Mouse (Mus musculus): ENCODE data around the gene Ms4a4a.
"Not testable (repeated sequence)": the region's sequence is repeated elsewhere in the genome, so short reads cannot be mapped to it uniquely, and the experiment has no call there.

Ms4a4a gene

DNA sequence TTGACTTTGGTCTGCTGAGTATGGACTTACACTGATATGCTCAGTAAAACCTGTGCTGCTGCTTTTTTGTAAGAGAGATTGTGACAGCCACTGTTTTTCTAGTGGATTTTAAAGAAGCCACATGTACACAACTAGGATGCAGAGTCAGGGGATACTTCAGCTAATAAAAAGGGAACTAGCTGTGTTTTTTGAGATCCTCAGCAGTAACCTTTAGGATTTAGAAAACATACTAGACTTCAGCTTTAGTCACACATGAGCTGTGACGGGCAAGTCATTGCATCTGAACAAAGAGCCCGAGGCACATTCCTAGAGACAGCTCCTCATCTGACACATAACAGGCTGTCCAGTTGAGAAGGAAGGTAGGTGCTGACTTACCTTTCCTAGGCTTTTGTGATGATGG is at the start of gene Ms4a4a:
Ms4a4a (plus strand) TSS at position 251 of the 400 bp plus-strand sequence.
- no peak for DNase-seq (ENCODE audit: inconsistent ontology term)

DNA sequence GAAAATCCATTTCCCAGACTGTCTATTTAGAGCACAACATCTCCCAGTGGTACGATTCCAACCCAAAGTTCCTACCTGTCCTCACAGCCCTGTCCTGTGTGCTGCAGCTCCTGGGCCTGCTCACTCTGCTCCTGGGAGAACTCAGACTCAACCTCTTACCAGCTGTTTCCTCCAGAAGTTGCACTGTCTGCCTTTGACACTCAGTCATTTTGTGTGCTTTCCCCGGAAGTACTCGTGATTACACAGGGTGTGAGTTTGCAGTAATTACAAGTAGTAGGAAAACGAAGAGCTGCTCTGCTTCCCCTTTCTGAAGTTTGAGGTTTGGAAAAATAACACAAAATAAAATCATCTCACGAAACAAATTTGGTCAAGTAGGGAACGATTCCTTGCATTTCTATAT is 39.4 kb upstream of the Ms4a4a start, which contains the start of gene Ms4a7:
Ms4a7 (minus strand) TSS at position 215 of the 400 bp plus-strand sequence.
- DNase-seq (ENCODE audit: inconsistent ontology term): no peak

DNA sequence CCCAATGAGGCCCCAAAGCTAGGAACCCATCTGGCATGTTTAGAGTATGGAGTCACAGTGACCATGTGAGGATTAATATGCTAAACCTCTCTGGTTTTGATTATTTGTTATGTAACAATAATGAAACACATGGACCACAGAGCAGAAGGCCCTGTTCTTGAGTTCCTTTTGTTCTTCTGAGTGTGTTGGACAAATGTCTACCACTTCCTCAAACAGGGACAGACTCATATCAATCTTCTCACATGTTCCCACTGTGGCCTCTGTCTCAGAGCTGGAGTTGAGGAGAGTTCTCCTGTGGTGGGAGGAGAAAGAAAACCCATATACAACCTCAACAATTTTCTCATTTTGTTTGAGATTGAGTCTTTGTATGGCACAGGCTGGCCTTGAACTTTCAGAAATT is 32.2 kb upstream of the Ms4a4a start:
- no peak for DNase-seq (ENCODE audit: inconsistent ontology term)

DNA sequence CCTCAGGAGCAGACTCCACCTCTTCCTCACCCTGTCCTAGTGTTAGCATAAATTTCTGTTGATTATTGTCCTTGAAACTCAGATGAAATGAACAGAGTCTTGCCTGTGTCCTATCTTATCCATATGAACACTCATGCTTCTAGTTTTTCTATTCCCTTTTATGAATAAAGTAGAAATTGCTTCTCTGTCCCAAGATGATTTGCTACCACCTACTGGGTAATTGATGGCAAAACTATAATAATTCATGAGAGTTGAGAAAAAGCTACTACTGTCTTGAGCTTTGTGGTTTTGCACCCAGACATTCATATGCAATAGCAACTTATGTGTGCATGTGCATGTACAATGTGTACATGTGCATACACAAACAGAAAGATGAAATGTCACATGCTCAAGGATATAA is 31.3 kb upstream of the Ms4a4a start:
- DNase-seq (ENCODE audit: inconsistent ontology term): peak; percentile 17

DNA sequence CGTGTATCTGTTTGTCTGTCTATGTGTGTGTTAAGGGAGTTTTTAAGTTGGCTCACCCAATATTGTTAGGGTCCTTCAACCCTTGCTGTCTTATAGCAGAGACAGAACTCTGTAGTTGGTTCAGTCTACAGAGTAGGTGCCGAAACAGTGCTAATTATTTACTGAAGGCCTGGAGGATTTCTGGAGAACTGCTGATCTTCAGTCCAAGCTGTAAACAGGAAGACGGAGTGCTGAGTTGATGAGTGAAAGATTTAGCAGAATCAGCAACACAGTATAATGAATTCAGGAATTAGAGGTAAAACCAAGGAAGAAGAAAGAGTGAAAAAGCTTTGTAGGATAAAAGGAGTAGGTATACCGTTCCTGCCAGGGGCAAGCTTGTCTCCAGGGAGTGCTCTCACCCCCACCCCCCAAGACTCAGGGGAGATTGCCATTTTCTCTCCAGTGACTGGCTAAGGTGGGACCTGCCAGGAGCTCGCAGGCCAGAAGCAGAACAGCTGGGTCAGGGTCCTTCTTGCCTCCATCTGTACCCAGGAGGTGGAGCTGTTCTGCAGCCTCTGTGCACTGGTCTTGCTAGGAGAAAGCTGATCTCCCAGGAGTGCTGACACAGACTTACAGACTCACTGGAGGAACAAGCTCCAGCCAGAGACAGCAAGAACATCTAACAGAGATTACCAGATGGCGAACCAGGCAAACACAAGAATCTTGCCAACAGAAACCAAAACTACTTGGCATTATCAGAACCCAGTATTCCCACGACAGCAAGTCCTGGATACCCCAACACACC is 25.4 kb upstream of the Ms4a4a start:
- DNase-seq (ENCODE audit: inconsistent ontology term): no peak

DNA sequence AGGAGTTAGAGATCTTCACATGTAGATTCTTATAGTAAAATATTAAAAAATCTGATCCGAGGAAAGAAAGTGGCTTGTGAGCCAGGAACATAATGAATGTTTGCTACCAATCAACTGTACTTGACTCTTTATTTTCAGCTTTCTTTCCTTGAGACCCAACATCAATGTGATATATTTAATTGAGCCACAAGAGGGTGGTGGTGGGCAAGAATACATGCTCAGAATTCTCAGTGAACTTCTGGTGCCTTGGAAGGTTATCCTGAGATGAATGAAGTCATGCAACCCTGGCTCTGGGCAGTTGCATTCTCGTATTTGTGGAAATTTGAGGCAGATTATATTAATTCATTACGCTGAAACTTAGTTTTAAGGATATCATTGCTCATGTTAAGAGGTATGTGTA is 23.4 kb upstream of the Ms4a4a start:
- DNase-seq (ENCODE audit: inconsistent ontology term): no peak

DNA sequence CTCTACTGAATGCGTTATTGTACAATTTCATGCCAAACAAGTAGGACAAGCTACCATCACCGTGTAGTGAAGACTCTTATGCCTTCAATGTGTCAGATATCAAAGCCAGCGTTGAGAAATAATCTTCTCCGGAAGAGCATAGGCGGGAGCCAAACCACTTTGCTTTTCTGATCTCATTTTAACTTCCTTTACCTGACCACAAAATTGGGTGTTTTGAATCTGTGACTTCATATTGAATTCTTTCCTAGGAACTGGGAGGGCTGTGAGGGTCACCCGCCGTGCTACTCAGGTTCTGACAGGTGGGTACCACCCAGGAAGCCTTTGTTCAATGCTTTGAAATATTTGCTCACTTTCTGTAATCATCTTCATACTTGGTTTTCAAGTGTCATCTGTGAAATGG is 19.6 kb upstream of the Ms4a4a start:
- DNase-seq (ENCODE audit: inconsistent ontology term): no peak

DNA sequence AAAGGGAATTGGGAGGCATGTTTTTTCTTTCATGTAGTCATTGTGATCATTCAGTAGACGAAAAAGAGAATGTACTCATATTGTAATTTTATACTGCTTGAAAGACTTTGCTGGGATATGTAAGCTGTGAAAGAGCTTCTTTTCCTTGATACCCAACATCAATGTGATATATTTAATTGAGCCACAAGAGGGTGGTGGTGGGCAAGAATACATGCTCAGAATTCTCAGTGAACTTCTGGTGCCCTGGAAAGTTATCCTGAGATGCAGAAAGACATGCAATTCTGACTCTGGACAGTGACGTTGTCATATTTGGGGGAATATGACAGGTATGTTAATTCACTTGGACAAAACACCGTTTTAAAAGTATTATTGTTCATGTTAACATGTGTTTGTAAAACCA is 15.2 kb upstream of the Ms4a4a start:
- no peak for DNase-seq (ENCODE audit: inconsistent ontology term)

DNA sequence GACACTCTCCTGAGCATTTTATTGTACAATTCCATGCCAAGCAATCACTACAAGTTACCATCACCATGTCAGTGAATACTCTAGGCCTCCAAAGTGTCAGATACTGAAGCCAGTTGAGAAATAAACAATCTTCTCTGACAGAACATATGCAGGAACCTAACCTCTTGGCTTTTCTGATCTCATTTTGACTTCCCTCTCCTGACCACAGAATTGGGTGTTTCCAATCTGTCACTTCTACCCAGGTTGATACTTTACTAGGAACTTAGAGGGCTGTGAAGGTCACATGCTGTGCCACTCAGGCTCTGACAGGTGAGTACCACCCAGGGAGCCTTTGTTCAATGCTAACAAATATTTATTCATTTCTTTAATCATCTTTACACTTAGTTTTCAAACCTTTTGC is 13.3 kb upstream of the Ms4a4a start:
- DNase-seq (ENCODE audit: inconsistent ontology term): no peak

DNA sequence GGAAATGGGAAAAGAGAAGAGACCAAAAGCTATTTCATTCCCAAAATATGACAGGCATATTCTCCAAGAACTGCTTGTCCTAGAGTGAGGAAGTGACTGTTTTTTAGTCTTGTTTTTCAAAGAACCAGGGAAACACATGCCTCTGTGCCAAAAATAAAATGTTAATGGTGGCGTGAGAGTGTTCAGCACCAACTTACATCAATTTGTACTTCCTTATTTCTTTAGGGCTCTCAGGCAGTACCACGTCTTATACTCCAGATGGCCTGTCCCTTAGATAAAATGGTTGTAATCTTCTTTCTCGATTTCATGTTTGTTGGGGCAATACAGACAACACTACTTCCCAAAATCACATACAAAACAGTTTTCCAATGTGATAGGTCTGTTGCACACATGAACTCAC is 7.0 kb upstream of the Ms4a4a start:
- no peak for DNase-seq (ENCODE audit: inconsistent ontology term)

DNA sequence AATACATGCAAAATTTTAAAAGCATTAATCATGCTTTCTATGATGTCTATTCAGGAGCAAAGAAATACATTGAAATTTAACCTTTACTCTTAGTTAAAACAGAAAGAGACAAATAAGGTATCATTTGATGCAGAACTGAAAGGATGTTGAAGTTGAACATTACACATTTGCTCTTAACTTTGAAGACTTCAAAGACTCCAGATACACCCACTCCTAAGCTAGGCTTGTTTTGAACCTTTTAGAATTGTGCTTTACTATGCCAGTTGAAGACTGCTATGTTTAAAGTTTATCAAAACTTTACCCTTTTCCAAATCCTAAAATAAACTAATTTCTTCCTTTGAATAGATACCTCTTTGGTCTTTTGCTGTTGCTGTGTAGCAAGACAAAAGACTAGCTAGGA is 4.1 kb upstream of the Ms4a4a start:
- DNase-seq (ENCODE audit: inconsistent ontology term): no peak

DNA sequence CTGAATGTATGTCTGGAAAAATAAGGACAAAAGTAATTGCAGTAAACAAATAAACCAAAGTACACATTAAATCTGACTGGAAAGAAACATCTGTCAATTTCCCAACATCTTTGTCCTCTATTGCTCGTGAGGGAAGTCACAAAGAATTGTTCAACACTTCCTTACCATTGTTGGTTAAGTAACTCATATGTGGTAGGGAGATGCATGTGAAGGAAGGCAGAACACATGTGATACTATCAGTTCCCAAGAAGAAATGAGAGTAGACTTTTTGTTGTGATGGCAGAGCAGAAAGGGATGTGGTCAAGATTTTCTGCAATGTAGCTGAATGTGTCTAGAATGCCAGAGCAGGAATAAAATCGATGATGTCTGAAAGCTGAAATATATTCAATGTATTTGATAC is 1.1 kb downstream of the Ms4a4a start:
- DNase-seq (ENCODE audit: inconsistent ontology term): no peak

DNA sequence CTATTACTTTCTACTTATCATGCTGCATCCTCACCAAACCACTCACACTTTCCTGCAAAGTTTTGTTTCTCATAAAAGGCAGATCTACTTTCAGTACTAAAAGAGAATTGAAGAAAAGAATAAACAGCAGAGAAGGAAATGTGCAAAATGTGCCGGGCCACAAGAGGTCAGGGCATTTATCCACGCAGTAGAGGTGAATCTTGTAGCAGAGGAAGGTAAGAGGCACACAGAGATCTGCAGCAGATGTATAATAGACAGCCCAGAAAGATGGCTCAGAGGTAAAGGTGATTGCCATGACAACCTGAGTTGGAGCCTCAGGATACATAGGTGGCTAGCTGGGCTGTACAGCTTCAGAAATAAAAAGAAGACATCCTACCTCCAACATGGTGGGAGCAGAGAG is 11.8 kb downstream of the Ms4a4a start:
- no peak for DNase-seq (ENCODE audit: inconsistent ontology term)

DNA sequence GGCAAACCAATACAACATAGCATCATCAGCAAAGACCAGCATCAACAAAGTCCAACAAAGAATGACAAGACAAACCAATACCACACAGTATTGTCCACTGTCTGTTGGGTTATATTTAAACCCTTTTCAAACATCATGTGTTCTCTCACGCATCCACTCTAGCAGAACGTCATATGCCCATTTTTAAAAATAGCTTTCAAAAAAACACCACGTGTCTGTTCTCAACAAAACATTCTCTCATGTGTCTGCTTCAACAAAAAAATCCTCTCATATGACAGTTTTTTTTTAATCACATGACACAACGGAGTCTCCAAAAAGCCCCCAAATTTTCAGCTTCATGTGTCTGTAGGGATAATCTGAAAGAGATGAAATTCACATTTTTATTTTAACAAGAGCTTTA is 12.4 kb downstream of the Ms4a4a start:
- DNase-seq (ENCODE audit: inconsistent ontology term): no peak

DNA sequence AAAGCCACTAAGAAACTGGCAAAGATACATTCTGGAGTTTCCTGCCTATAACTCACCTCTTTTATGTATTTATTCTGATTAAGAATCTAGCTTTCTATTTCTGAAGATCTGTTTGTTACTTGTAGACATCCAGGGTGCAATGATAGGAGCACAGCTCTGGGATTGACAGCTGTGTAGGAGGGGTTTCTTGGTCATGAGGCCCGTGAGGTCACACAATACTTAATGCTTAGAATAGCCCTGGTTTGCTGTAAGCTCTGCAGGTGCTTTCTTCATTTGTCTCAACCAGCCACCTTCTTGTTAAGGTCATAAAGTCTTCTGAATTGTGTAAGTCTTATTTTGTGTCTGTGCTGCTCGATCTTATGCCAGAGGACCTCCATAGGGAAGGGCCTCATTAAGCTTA is 13.6 kb downstream of the Ms4a4a start:
- no peak for DNase-seq (ENCODE audit: inconsistent ontology term)

DNA sequence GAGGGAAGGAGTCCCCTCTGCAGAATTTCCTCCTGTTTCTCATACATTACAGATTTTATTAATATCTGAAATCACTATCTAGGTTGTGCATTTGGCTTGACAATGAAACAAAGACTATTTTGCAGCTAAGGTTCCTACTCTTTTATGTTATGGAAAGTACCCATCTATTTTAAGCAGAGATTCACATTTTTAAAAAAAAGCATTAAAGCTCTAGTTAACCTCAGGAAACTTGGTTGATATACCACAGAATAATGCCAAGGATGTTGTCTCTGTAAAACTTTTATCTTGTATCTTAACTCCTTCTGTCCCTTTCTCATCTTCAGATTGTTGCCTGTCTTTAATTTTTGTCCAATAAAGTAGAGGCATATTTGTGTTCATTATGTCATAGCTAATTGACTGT is 20.4 kb downstream of the Ms4a4a start:
- no peak for DNase-seq (ENCODE audit: inconsistent ontology term)

DNA sequence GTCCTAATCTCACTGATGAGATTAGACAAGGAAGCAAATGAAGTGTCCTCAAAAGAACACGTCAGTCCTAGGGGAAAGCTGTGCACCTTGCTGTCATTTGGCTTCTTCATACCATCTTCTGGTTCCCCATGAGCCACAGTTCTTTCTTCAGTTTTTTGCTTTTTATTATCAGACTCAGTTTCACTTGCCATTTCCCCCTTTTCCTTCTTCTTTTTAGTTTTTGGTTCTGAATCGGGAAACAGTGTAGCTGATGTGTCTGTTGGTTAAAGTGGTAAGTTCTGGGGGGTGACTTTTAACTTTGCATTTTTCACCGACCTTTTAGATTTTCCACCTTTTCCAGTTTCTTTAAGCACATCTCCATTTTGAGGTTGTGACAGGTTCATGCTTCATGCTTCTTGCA is 29.2 kb downstream of the Ms4a4a start, which contains the start of gene Ms4a4c:
Ms4a4c (plus strand) TSS at position 244 of the 400 bp plus-strand sequence.
- DNase-seq (ENCODE audit: inconsistent ontology term): no peak

DNA sequence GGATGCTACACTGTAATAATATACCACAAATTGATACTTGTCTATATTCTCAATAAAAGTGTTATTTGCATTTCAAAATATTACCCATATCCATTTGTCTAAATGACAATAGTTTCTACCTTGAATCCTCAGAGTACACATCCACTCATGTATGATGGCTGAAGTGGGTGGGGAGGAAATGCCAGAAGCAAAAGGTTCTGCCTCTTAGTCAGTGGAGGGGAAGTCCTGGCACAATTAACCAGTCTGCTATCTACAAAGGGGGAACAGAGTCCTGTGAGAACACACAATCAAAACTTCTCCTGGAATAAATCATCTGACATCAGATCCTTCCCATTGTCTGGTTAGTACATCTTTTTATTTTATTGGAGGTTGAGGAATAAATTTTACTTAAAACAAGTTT is 32.1 kb downstream of the Ms4a4a start:
- no peak for DNase-seq (ENCODE audit: inconsistent ontology term)

DNA sequence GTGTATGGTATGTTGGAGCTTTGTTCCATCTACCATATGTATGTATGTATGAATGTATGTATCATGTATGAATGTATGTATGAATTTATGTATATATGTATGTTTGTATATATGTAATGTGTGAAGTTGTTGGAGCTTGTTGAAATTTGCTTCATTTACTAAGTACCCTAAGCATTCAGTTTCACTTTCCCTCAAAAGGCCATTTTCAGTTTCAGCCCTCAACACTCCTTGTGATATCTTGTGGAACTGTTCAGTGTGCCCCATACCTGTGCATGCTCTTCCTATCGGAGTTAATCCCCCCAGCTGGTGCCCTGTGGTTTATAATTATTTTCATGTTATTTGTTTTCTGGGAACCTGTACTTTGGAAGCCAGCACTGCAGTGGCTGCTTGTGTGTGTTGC is 33.3 kb downstream of the Ms4a4a start:
- no peak for DNase-seq (ENCODE audit: inconsistent ontology term)

DNA sequence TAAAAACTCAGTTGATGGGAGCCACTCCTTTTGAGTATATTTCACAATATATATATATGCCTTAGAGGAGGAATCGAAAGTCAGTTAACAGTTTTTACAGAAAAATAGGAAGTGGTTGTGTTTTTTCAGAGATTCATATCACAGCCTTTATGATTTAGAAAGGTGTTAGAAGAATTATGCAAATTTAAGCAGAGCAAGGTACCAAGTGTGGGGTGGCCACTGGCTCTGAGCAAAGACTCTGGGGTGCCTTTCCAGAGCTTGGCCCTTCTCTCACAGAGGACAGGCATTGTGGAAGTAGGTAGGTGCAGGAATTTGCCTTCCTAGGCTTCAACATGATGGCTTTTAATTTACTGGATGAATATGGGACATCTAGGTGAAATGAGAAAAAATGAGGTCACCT is 36.3 kb downstream of the Ms4a4a start:
- DNase-seq (ENCODE audit: inconsistent ontology term): no peak

DNA sequence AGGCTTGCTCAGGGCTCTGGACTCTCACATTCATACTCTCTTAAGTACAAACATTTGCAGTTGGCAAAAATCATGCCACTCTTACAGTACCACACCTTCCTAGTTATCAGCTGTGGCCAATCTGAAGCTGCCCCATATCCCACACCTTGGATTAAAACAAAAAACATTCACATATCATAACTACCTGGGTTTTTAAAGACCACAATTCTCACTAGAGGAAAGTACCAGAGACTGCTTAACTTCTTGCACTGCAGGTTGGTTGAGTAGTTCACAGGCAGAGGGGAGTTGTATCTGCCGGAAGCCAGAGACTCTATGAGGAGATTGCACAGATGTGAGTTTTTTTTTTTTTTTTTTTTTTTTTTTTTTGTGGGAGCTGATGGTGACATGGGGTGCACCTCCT is 38.8 kb downstream of the Ms4a4a start:
- no peak for DNase-seq (ENCODE audit: inconsistent ontology term)

DNA sequence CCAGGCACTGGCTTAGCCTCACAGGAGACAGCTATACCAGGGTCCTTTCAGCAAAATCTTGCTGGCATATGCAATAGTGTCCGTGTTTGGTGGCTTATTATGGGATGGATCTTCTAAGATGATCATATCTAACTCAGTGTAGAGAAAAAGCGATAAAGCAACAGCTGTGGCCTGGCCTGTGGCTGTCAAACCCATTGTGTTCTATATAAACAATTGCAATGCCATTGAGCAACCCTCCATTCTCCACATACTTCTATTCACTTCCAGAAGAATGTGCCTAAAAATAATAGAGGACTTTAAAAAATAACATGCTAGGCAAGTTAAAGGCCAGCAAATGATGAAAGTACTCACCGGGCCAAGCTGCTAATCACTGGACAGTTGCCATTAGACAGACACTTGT is 40.3 kb downstream of the Ms4a4a start:
- no peak for DNase-seq (ENCODE audit: inconsistent ontology term)

DNA sequence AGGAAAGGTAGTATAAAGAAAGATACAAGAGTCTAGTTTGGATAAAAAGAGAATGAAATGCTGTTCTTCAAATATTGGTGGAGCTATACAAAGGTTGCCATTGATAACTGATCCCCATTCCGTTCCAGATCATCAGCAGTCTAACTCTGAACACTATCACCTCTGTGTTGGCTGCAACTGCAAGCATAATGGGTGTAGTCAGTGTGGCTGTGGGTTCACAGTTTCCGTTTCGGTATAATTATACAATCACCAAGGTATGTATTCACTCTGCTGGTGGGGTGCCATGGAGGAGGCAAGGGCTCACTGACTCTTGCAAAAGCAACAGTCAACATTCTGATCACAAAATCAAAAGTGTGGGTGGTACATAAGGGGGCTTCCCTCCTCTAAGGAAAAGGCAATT is 43.5 kb downstream of the Ms4a4a start:
- DNase-seq (ENCODE audit: inconsistent ontology term): not testable (repeated sequence)

DNA sequence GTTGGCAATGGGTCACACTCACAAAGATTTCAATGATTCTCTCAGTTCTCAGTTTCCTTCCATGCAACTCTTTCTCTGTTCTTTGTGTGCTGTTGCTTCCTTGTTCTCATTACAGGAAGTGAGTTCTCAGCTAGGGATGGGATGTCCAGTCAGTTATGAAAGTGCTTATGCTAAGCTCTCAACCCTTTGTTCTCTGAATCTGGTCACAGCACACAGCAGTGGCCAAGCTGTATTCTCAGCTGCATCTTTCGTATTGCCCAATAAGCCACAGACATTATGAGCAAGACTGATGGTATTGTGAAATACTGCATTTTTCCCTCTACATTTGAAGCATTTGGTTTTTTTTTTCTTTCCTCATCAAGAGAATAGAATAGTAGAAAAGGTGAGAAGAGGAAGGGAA is 55.9 kb downstream of the Ms4a4a start:
- peak; percentile 1 for DNase-seq (ENCODE audit: inconsistent ontology term)
